Comparison of ENCODE assay signal across 8 mouse cellular contexts in genomic region chr11:69682840-69683533, GRCm38 (mm10). TPM values are rescaled to one million over a fixed set of nuclear protein-coding genes. Genes with fewer than 3 reads are reported as not detected.
DNase-seq lines count a peak whose midpoint lies in the region; ATAC-seq lines count a peak whose summit lies in the region.

No protein-coding gene starts in this region.

- DNase-seq in NIH3T3 (ENCODE audit: low read depth), result peak; percentile 95
- DNase-seq in cerebellum, postnatal 25 days, result peak; percentile 94 to 95
- peak; percentile 89 to 92 for DNase-seq in frontal cortex, postnatal 36 days (ENCODE audit: low spot score in 2 of 2)
- peak; percentile 78 for DNase-seq in left cerebral cortex, adult 11 months (ENCODE audit: low spot score)
- DNase-seq in lung, postnatal 4 days, result peak; percentile 89 to 95
- DNase-seq in right cerebral cortex, adult 18-20 months, result peak; percentile 86
- DNase-seq in urinary bladder, postnatal 14 days (ENCODE audit: low spot score), result peak; percentile 91

- H3K4me2 ChIP-seq in hindbrain, embryonic 15.5 days, result peak overlapping the region; percentile 81

- 0 out of 2 replicates have a peak, but pooled peaks have one; percentile 5 for ATAC-seq in hindbrain, embryonic 15.5 days (ENCODE audit: low FRiP score, low read depth)

- peak overlapping the region; percentile 7 for H3K9ac ChIP-seq in hindbrain, embryonic 15.5 days

- H3K27ac ChIP-seq in hindbrain, embryonic 15.5 days (replicated peaks), result peak overlapping the region; percentile 93

- 14% methylated on average over 12 of the region's 12 CpGs for WGBS in hindbrain, embryonic 15.5 days

- H3K36me3 ChIP-seq in hindbrain, embryonic 15.5 days, result peaks cover 12% of the 10 kb centered on the region

- H3K27me3 ChIP-seq in hindbrain, embryonic 15.5 days, result no peaks in the 10 kb centered on the region

- peaks cover 69% of the 10 kb centered on the region for H3K4me1 ChIP-seq in hindbrain, embryonic 15.5 days (replicated peaks)

- H3K4me3 ChIP-seq in hindbrain, embryonic 15.5 days, result peak overlapping the region; percentile 91

- H3K9me3 ChIP-seq in hindbrain, embryonic 15.5 days, result no peaks in the 10 kb centered on the region

RNA-seq across cellular contexts. Expression of gene Senp3, which starts 1.1 kb away (rescaled TPM):
- 101 and 103 TPM in 2 replicates for polyA plus RNA-seq in hindbrain, embryonic 15.5 days (2015; fragmentation: Nextera tagmentation; extraction: Ambion mirVana)

RNA-seq across cellular contexts. Expression of gene Tnfsf13, which starts 2.6 kb away (rescaled TPM):
- polyA plus RNA-seq in hindbrain, embryonic 15.5 days (2015; fragmentation: Nextera tagmentation; extraction: Ambion mirVana), result 0.61 and 0.76 TPM in 2 replicates

RNA-seq across cellular contexts. Expression of gene Eif4a1, which starts 10.8 kb away (rescaled TPM):
- polyA plus RNA-seq in hindbrain, embryonic 15.5 days (2015; fragmentation: Nextera tagmentation; extraction: Ambion mirVana), result 476 and 491 TPM in 2 replicates

RNA-seq across cellular contexts. Expression of gene Tnfsf12, which starts 12.7 kb away (rescaled TPM):
- 3.5 and 5.0 TPM in 2 replicates for polyA plus RNA-seq in hindbrain, embryonic 15.5 days (2015; fragmentation: Nextera tagmentation; extraction: Ambion mirVana)

RNA-seq across cellular contexts. Expression of gene Tnfsfm13, which starts 12.9 kb away (rescaled TPM):
- polyA plus RNA-seq in hindbrain, embryonic 15.5 days (2015; fragmentation: Nextera tagmentation; extraction: Ambion mirVana), result 1.2 and 1.9 TPM in 2 replicates

Comparison
In these comparisons a context has a peak if more than half of its experiments do, and no peak if none do; other contexts are left out.
1. Peak in every context shown above with its lines: DNase-seq, ATAC-seq, H3K4me3 ChIP-seq and H3K27ac ChIP-seq.